Mouse (Mus musculus) midbrain, embryonic 11.5 days (tissue): ENCODE results near the gene Nop53. TPM values are rescaled to one million over a fixed set of nuclear protein-coding genes. Genes with fewer than 3 reads are reported as not detected.
A peak's percentile ranks its signal among the peaks of the same experiment; 100 is the strongest.
"Not testable (repeated sequence)": the region's sequence is repeated elsewhere in the genome, so short reads cannot be mapped to it uniquely, and the experiment has no call there.

ENCODE experiments used
- ATAC-seq: fragments of 200-750 bp; cut with Nextera tagmentation; 2 replicates; pipeline ENCODE4 v1.8.0; 2017; ENCODE audit warnings: moderate TSS enrichment, moderate library complexity; ENCODE audit not compliant: low FRiP score
- DNase-seq: peaks from one replicate; pipeline ENCODE4 v3.0.0; 2015; ENCODE audit warnings: low spot score; ENCODE audit errors: missing footprints
- H3K27ac ChIP-seq: fragments of 300-500 bp; sonication (generic); 2 replicates; pipeline ENCODE4 v1.5.1; 2014; ENCODE audit warnings: low read depth, low read length
- H3K27me3 ChIP-seq: fragments of 300-500 bp; sonication (generic); 2 replicates; pipeline ENCODE4 v1.6.1; 2014; ENCODE audit warnings: mild to moderate bottlenecking, low read length, moderate library complexity, mixed read lengths; ENCODE audit not compliant: control insufficient read depth, insufficient read depth
- H3K36me3 ChIP-seq: fragments of 300-500 bp; sonication (generic); 2 replicates; pipeline ENCODE4 v1.6.1; 2014; ENCODE audit warnings: mild to moderate bottlenecking, low read length, moderate library complexity, mixed read lengths; ENCODE audit not compliant: control insufficient read depth, insufficient read depth
- H3K4me1 ChIP-seq: fragments of 300-500 bp; sonication (generic); 2 replicates; pipeline ENCODE4 v1.6.1; 2014; ENCODE audit warnings: low read length; ENCODE audit not compliant: control insufficient read depth, insufficient read depth
- H3K4me2 ChIP-seq: fragments of 300-500 bp; sonication (generic); 2 replicates; pipeline ENCODE4 v1.6.1; 2014; ENCODE audit warnings: mild to moderate bottlenecking, moderate library complexity
- H3K4me3 ChIP-seq: fragments of 300-500 bp; sonication (generic); 2 replicates; pipeline ENCODE4 v1.5.1; 2014; ENCODE audit warnings: low read depth, low read length
- H3K9ac ChIP-seq: fragments of 300-500 bp; sonication (generic); 2 replicates; pipeline ENCODE4 v1.6.1; 2014; ENCODE audit warnings: low read length
- H3K9me3 ChIP-seq: fragments of 300-500 bp; sonication (generic); 2 replicates; pipeline ENCODE4 v1.6.1; 2016; ENCODE audit warnings: low read length; ENCODE audit not compliant: control insufficient read depth
- WGBS: fragments of 180-500 bp; shearing (Covaris S2); extraction: QIAGEN DNeasy Blood & Tissue Kit; methylation state at CpG from one replicate; pipeline ENCODE4 v1.1.7; 2014; 5-methylcytosine and 5-hydroxymethylcytosine counted together
- polyA plus RNA-seq: library from polyadenylated mRNA; unstranded; fragments of >200 nt; fragmentation: Nextera tagmentation; extraction: Ambion mirVana; gene quantifications from 2 replicates; pipeline ENCODE4 v1.2.1, GENCODE M21; 2014

The Nop53 gene
- polyA plus RNA-seq, 1 experiment from 2014 or later, result 186 TPM

- no peak for ATAC-seq
- peaks cover 16% of the 10 kb centered on the region for H3K36me3 ChIP-seq
- H3K27me3 ChIP-seq, result no peaks in the 10 kb centered on the region
- H3K4me1 ChIP-seq, result peaks cover 15% of the 10 kb centered on the region
- no peak overlapping the region for H3K9ac ChIP-seq
- no peak overlapping the region for H3K4me2 ChIP-seq
- no peak overlapping the region for H3K4me3 ChIP-seq
- H3K27ac ChIP-seq, result no peak overlapping the region
- H3K9me3 ChIP-seq, result no peaks in the 10 kb centered on the region
- DNase-seq, result no peak
These were observed 27.5 kb downstream of the Nop53 start for GRCm38 (mm10) chr7:15918371-15918770.

- Histone ChIP-seq H3K4me1 (peaks cover 12% of the 10 kb centered on the region), H3K27me3 (no peaks in the 10 kb centered on the region), H3K36me3 (peaks cover 16% of the 10 kb centered on the region), H3K4me3 (no peak overlapping the region), H3K4me2 (no peak overlapping the region), H3K9me3 (no peaks in the 10 kb centered on the region), H3K27ac (no peak overlapping the region), H3K9ac (no peak overlapping the region)
- ATAC-seq (no peak), DNase-seq (peak; percentile 76)
- 92% methylated on average over 4 of the region's 4 CpGs for WGBS
These were observed 28.9 kb downstream of the Nop53 start for GRCm38 (mm10) chr7:15916996-15917395.

GRCm38 (mm10) chr7:15916134-15916723 lies 29.6 kb downstream of the Nop53 start:
- no peak overlapping the region for H3K4me2 ChIP-seq
- H3K36me3 ChIP-seq, result peaks cover 16% of the 10 kb centered on the region
- peaks cover 10% of the 10 kb centered on the region for H3K4me1 ChIP-seq
- DNase-seq (peak; percentile 79), ATAC-seq (no peak)
- WGBS, result 78% methylated on average over 3 of the region's 3 CpGs
- no peaks in the 10 kb centered on the region for H3K27me3 ChIP-seq
- H3K9ac ChIP-seq, result no peak overlapping the region
- H3K4me3 ChIP-seq, result no peak overlapping the region
- no peak overlapping the region for H3K27ac ChIP-seq
- H3K9me3 ChIP-seq, result no peaks in the 10 kb centered on the region

GRCm38 (mm10) chr7:15915695-15916094 lies 30.2 kb downstream of the Nop53 start:
- H3K4me2 ChIP-seq, H3K9ac ChIP-seq, ATAC-seq, H3K4me1 ChIP-seq, H3K27me3 ChIP-seq, H3K27ac ChIP-seq, H3K4me3 ChIP-seq, H3K9me3 ChIP-seq: not testable (repeated sequence)
- 93% methylated on average over 4 of the region's 4 CpGs for WGBS
- DNase-seq, result peak; percentile 51
- peaks cover 16% of the 10 kb centered on the region for H3K36me3 ChIP-seq

GRCm38 (mm10) chr7:15914751-15915150 lies 31.1 kb downstream of the Nop53 start:
- Histone ChIP-seq H3K4me2 (no peak overlapping the region), H3K27me3 (no peaks in the 10 kb centered on the region), H3K36me3 (peaks cover 10% of the 10 kb centered on the region), H3K4me3 (no peak overlapping the region), H3K9ac (no peak overlapping the region), H3K27ac (no peak overlapping the region), H3K4me1 (no peaks in the 10 kb centered on the region), H3K9me3 (no peaks in the 10 kb centered on the region)
- ATAC-seq, result no peak
- 90% methylated on average over 2 of the region's 2 CpGs for WGBS
- peak; percentile 71 for DNase-seq

- Histone ChIP-seq H3K9ac (no peak overlapping the region), H3K36me3 (peaks cover 6% of the 10 kb centered on the region; the same call in 1 of the 2 replicates), H3K4me2 (no peak overlapping the region), H3K9me3 (no peaks in the 10 kb centered on the region), H3K27me3 (no peaks in the 10 kb centered on the region), H3K4me1 (no peaks in the 10 kb centered on the region), H3K27ac (no peak overlapping the region), H3K4me3 (no peak overlapping the region)
- ATAC-seq (no peak), DNase-seq (peak; percentile 92)
- 45% methylated on average over 2 of the region's 2 CpGs for WGBS
These were observed 31.6 kb downstream of the Nop53 start for GRCm38 (mm10) chr7:15914252-15914651.

GRCm38 (mm10) chr7:15912183-15912582 lies 33.7 kb downstream of the Nop53 start:
- Histone ChIP-seq H3K27ac (no peak overlapping the region), H3K4me2 (no peak overlapping the region), H3K36me3 (0 out of 2 replicates have a peak, but pooled peaks cover 2% of the 10 kb centered on the region), H3K4me1 (no peaks in the 10 kb centered on the region), H3K4me3 (no peak overlapping the region), H3K27me3 (no peaks in the 10 kb centered on the region), H3K9me3 (no peaks in the 10 kb centered on the region), H3K9ac (no peak overlapping the region)
- peak; percentile 99 for DNase-seq
- ATAC-seq, result peak; percentile 85
- 1% methylated on average over 4 of the region's 4 CpGs for WGBS

- Histone ChIP-seq H3K27ac (no peak overlapping the region), H3K27me3 (no peaks in the 10 kb centered on the region), H3K4me3 (no peak overlapping the region), H3K36me3 (no peaks in the 10 kb centered on the region), H3K9me3 (no peaks in the 10 kb centered on the region), H3K9ac (no peak overlapping the region), H3K4me2 (no peak overlapping the region), H3K4me1 (no peaks in the 10 kb centered on the region; the same call in 1 of the 2 replicates)
- WGBS, result 81% methylated on average over 5 of the region's 5 CpGs
- peak; percentile 59 for DNase-seq
- no peak for ATAC-seq
These were observed 35.4 kb downstream of the Nop53 start for GRCm38 (mm10) chr7:15910521-15910920.

- Histone ChIP-seq H3K4me1 (no peaks in the 10 kb centered on the region; the same call in 1 of the 2 replicates), H3K9me3 (no peaks in the 10 kb centered on the region), H3K4me2 (no peak overlapping the region), H3K4me3 (no peak overlapping the region), H3K27ac (no peak overlapping the region), H3K36me3 (no peaks in the 10 kb centered on the region), H3K9ac (no peak overlapping the region), H3K27me3 (no peaks in the 10 kb centered on the region)
- DNase-seq (no peak), ATAC-seq (no peak)
- WGBS, result 81% methylated on average over 8 of the region's 8 CpGs
These were observed 37.8 kb downstream of the Nop53 start for GRCm38 (mm10) chr7:15907971-15908590.
